Mouse (Mus musculus) liver, adult 2 months (tissue): ENCODE results near the gene Hecw2. TPM values are rescaled to one million over a fixed set of nuclear protein-coding genes. Genes with fewer than 3 reads are reported as not detected.

Experiments used
- DNase-seq: peaks from one replicate; pipeline ENCODE4 v3.0.0-alpha.2; 2011; ENCODE audit warnings: low read depth, low spot score; ENCODE audit errors: extremely low read depth
- H3K27ac ChIP-seq: fragments of 200-500 bp; replicated peaks from 2 replicates; pipeline ENCODE4 v1.5.1; 2012; ENCODE audit warnings: low read depth, mild to moderate bottlenecking, control low read depth, inconsistent platforms, low read length; ENCODE audit not compliant: insufficient read depth
- H3K27me3 ChIP-seq: fragments of 200-500 bp; 2 replicates; pipeline ENCODE4 v1.6.1; 2012; ENCODE audit warnings: mild to moderate bottlenecking, moderate library complexity, low read length, inconsistent platforms; ENCODE audit not compliant: control insufficient read depth, insufficient read depth
- H3K36me3 ChIP-seq: fragments of 200-500 bp; 2 replicates; pipeline ENCODE4 v1.6.1; 2012; ENCODE audit warnings: low read length, inconsistent platforms; ENCODE audit not compliant: control insufficient read depth, insufficient read depth
- H3K4me1 ChIP-seq: fragments of 200-500 bp; 2 replicates; pipeline ENCODE4 v1.6.1; 2011; ENCODE audit warnings: low read length; ENCODE audit not compliant: control insufficient read depth, insufficient read depth
- H3K4me3 ChIP-seq: fragments of 200-500 bp; 2 replicates; pipeline ENCODE4 v1.5.1; 2011; ENCODE audit warnings: low read depth, mild to moderate bottlenecking, control low read depth, low read length, moderate library complexity; ENCODE audit not compliant: insufficient read depth
- H3K79me2 ChIP-seq: fragments of 200-500 bp; 2 replicates; pipeline ENCODE4 v1.6.1; 2012; ENCODE audit warnings: inconsistent platforms, mild to moderate bottlenecking, low read length, moderate library complexity; ENCODE audit not compliant: control insufficient read depth, insufficient read depth
- H3K9ac ChIP-seq: fragments of 200-500 bp; 2 replicates; pipeline ENCODE4 v1.6.1; 2012; ENCODE audit warnings: low read depth, mild to moderate bottlenecking, control low read depth, inconsistent platforms, low read length
- CTCF ChIP-seq: fragments of 200-500 bp; IDR thresholded peaks from 2 replicates; pipeline ENCODE4 v1.5.1; 2011; ENCODE audit warnings: low read depth, low read length, control low read depth
- POLR2A ChIP-seq: fragments of 200-500 bp; IDR thresholded peaks from 2 replicates; pipeline ENCODE4 v1.6.1; 2011; ENCODE audit warnings: low read length, control low read depth; ENCODE audit not compliant: insufficient read depth; ENCODE audit errors: extremely low read depth
- WGBS: fragments of 180-500 bp; shearing (Covaris S2); methylation state at CpG from one replicate; pipeline ENCODE4 v1.1.7; 2018; 5-methylcytosine and 5-hydroxymethylcytosine counted together
- polyA plus RNA-seq: library from polyadenylated mRNA; depleted of rRNA; stranded (reverse); fragments of >200 nt; gene quantifications from 2 replicates; pipeline ENCODE4 v1.2.3, GENCODE M21; 2012
- total RNA-seq: library from RNA; depleted of rRNA; stranded (reverse); fragments of >200 nt; gene quantifications from 2 replicates; pipeline ENCODE4 v1.2.3, GENCODE M21; 2014

The Hecw2 gene
- total and polyA plus RNA-seq, 2 experiments, result 0.38 to 2.9 TPM

GRCm38 (mm10) chr1:53791343-53791742 lies 403.6 kb downstream of the Hecw2 start:
- Histone ChIP-seq H3K27me3 (no peaks in the 10 kb centered on the region), H3K9ac (no peak overlapping the region), H3K27ac (no peak overlapping the region), H3K4me1 (no peaks in the 10 kb centered on the region), H3K4me3 (no peak overlapping the region), H3K36me3 (no peaks in the 10 kb centered on the region), H3K79me2 (no peaks in the 10 kb centered on the region)
- TF ChIP-seq POLR2A (no peak), CTCF (no peak)
- WGBS, result 81% methylated on average over 2 of the region's 2 CpGs
- DNase-seq, result peak; percentile 17

GRCm38 (mm10) chr1:53784721-53785418 lies 410.1 kb downstream of the Hecw2 start, which contains the start of gene Stk17b:
Gene Stk17b, minus strand, starts transcription at chr1:53785224.
- Histone ChIP-seq H3K27me3 (no peaks in the 10 kb centered on the region), H3K4me1 (peaks cover 3% of the 10 kb centered on the region; the same call in 1 of the 2 replicates), H3K9ac (peak within 1 kb of the TSS; percentile 93), H3K79me2 (no peaks in the 10 kb centered on the region; the same call in 1 of the 2 replicates), H3K27ac (peak within 1 kb of the TSS; percentile 77), H3K4me3 (peak within 1 kb of the TSS; percentile 86), H3K36me3 (no peaks in the 10 kb centered on the region)
- peak; percentile 86 for DNase-seq
- WGBS, result under 1% methylated on average over 81 of the region's 81 CpGs
- no peak for TF ChIP-seq CTCF
- peak; percentile 91 for TF ChIP-seq POLR2A

- Histone ChIP-seq H3K27me3 (no peaks in the 10 kb centered on the region), H3K36me3 (no peaks in the 10 kb centered on the region), H3K4me1 (peaks cover 3% of the 10 kb centered on the region; the same call in 1 of the 2 replicates), H3K9ac (peak overlapping the region; percentile 93), H3K4me3 (peak overlapping the region; percentile 86), H3K27ac (peak overlapping the region; percentile 77), H3K79me2 (no peaks in the 10 kb centered on the region; the same call in 1 of the 2 replicates)
- peak; percentile 62 for DNase-seq
- under 1% methylated on average over 17 of the region's 17 CpGs for WGBS
- TF ChIP-seq POLR2A (no peak), CTCF (no peak)
Observed at GRCm38 (mm10) chr1:53784291-53784720, 410.7 kb downstream of the Hecw2 start.

- H3K27me3 ChIP-seq, result no peaks in the 10 kb centered on the region
- WGBS, result 85% methylated on average over 1 of the region's 1 CpGs
- no peaks in the 10 kb centered on the region; the same call in 1 of the 2 replicates for H3K79me2 ChIP-seq
- no peak for TF ChIP-seq POLR2A
- TF ChIP-seq CTCF, result no peak
- peaks cover 3% of the 10 kb centered on the region; the same call in 1 of the 2 replicates for H3K4me1 ChIP-seq
- H3K4me3 ChIP-seq, result peak overlapping the region; percentile 23; the same call in 1 of the 2 replicates
- DNase-seq, result no peak
- no peak overlapping the region for H3K27ac ChIP-seq
- no peaks in the 10 kb centered on the region for H3K36me3 ChIP-seq
- H3K9ac ChIP-seq, result no peak overlapping the region
Observed at GRCm38 (mm10) chr1:53782956-53783355, 412.0 kb downstream of the Hecw2 start.

GRCm38 (mm10) chr1:53782079-53782478 lies 412.9 kb downstream of the Hecw2 start:
- Histone ChIP-seq H3K27me3 (no peaks in the 10 kb centered on the region), H3K9ac (no peak overlapping the region), H3K4me1 (peaks cover 4% of the 10 kb centered on the region; the same call in 1 of the 2 replicates), H3K36me3 (no peaks in the 10 kb centered on the region), H3K4me3 (no peak overlapping the region), H3K27ac (no peak overlapping the region), H3K79me2 (no peaks in the 10 kb centered on the region; the same call in 1 of the 2 replicates)
- TF ChIP-seq POLR2A (no peak), CTCF (no peak)
- DNase-seq, result no peak
- WGBS, result 89% methylated on average over 3 of the region's 3 CpGs

- Histone ChIP-seq H3K79me2 (no peaks in the 10 kb centered on the region; the same call in 1 of the 2 replicates), H3K27ac (no peak overlapping the region), H3K36me3 (no peaks in the 10 kb centered on the region), H3K9ac (no peak overlapping the region), H3K4me3 (no peak overlapping the region), H3K4me1 (peaks cover 4% of the 10 kb centered on the region; the same call in 1 of the 2 replicates), H3K27me3 (no peaks in the 10 kb centered on the region)
- 86% methylated on average over 1 of the region's 1 CpGs for WGBS
- TF ChIP-seq CTCF, result no peak
- TF ChIP-seq POLR2A, result no peak
- no peak for DNase-seq
Observed at GRCm38 (mm10) chr1:53781311-53781710, 413.7 kb downstream of the Hecw2 start.
